Mouse (Mus musculus) left cerebral cortex, postnatal 36 days (tissue): ENCODE results near the gene Pex19. TPM values are rescaled to one million over a fixed set of nuclear protein-coding genes. Genes with fewer than 3 reads are reported as not detected.
A peak's percentile ranks its signal among the peaks of the same experiment; 100 is the strongest.

Experiments
- DNase-seq, 2 experiments: peaks; one replicate each; pipeline ENCODE4 v3.0.0; 2021 to 2022; ENCODE audit warnings: low spot score in 2 of 2, mixed read lengths in 1 of 2
- intact Hi-C: fragments of 180-260 bp; cut with DNase I; formaldehyde crosslinking; loops from one replicate; pipeline ENCODE4 v1.15.1; 2025
- total RNA-seq, 2 experiments: library from RNA; stranded (reverse); gene quantifications; 2 replicates each; pipeline ENCODE4 v1.2.3; 2021

Gene Pex19
- 100 to 1,000 TPM in 1 of 2 experiments, 10 to 100 TPM in 1; 95.6 to 105 TPM for total RNA-seq

GRCm38 (mm10) chr1:172126376-172127347, at the start of gene Pex19:
Gene Pex19 (plus strand): TSS chr1:172126755.
- intact Hi-C loops: loop anchor here (5.0 kb wide), 1 partner anchor 186 kb away; no protein-coding TSS in a partner anchor
- peak; percentile 80 to 82 for DNase-seq

- intact Hi-C loops: no loop called here
- DNase-seq: no peak
Measured at GRCm38 (mm10) chr1:172077981-172078380, 48.6 kb upstream of the Pex19 start.

- DNase-seq: peak; percentile 93
- intact Hi-C loops: no loop called here
Measured at GRCm38 (mm10) chr1:172082101-172082898, 44.3 kb upstream of the Pex19 start, which contains the start of the genes Copa and Ncstn. Gene Copa (plus strand): TSS chr1:172082529. Gene Ncstn (minus strand): TSS chr1:172082795.

GRCm38 (mm10) chr1:172082899-172083445, 43.6 kb upstream of the Pex19 start:
- intact Hi-C loops: no loop called here

GRCm38 (mm10) chr1:172093522-172093921, 33.0 kb upstream of the Pex19 start:
- intact Hi-C loops: no loop called here
- no peak for DNase-seq

More at GRCm38 (mm10) chr1:172082899-172083445, 43.6 kb upstream of the Pex19 start:
- no peak for DNase-seq

GRCm38 (mm10) chr1:172094295-172094694, 32.3 kb upstream of the Pex19 start:
- no peak for DNase-seq
- intact Hi-C loops: no loop called here

- DNase-seq: no peak
- intact Hi-C loops: no loop called here
Measured at GRCm38 (mm10) chr1:172095202-172095601, 31.4 kb upstream of the Pex19 start.

GRCm38 (mm10) chr1:172099325-172100033, 27.1 kb upstream of the Pex19 start:
- intact Hi-C loops: no loop called here
- no peak for DNase-seq

- DNase-seq: no peak
- intact Hi-C loops: no loop called here
Measured at GRCm38 (mm10) chr1:172103619-172104018, 22.9 kb upstream of the Pex19 start.

- no peak for DNase-seq
Measured at GRCm38 (mm10) chr1:172105101-172105500, 21.5 kb upstream of the Pex19 start.

GRCm38 (mm10) chr1:172107777-172108477, 18.6 kb upstream of the Pex19 start:
- intact Hi-C loops: no loop called here
- no peak for DNase-seq

More at GRCm38 (mm10) chr1:172105101-172105500, 21.5 kb upstream of the Pex19 start:
- intact Hi-C loops: no loop called here

GRCm38 (mm10) chr1:172116948-172117347, 9.6 kb upstream of the Pex19 start:
- DNase-seq: peak in 1 of 2 experiments; percentile 15
- intact Hi-C loops: no loop called here

- no peak for DNase-seq
- intact Hi-C loops: no loop called here
Measured at GRCm38 (mm10) chr1:172119100-172119499, 7.5 kb upstream of the Pex19 start.

GRCm38 (mm10) chr1:172119720-172120119, 6.8 kb upstream of the Pex19 start:
- intact Hi-C loops: no loop called here
- no peak for DNase-seq

- no peak for DNase-seq
- intact Hi-C loops: no loop called here
Measured at GRCm38 (mm10) chr1:172122671-172123070, 3.9 kb upstream of the Pex19 start.

GRCm38 (mm10) chr1:172124572-172124971, 2.0 kb upstream of the Pex19 start:
- no peak for DNase-seq
- intact Hi-C loops: no loop called here

GRCm38 (mm10) chr1:172127487-172127886, 932 bp downstream of the Pex19 start:
- no peak for DNase-seq
- intact Hi-C loops: loop anchor here (5.0 kb wide), 1 partner anchor 185 kb away; no protein-coding TSS in a partner anchor

- intact Hi-C loops: loop anchor here (5.0 kb wide), 1 partner anchor 184 kb away; no protein-coding TSS in a partner anchor
- DNase-seq: no peak
Measured at GRCm38 (mm10) chr1:172128563-172128962, 2.0 kb downstream of the Pex19 start.
